Mouse (Mus musculus) c-Kit-positive CD71-positive TER-119-positive erythroid progenitor cells, embryonic 14.5 days (primary cell): ENCODE results near the gene Hmga1.

Experiments used
- DNase-seq: peaks from one replicate; pipeline ENCODE4 v3.0.0-alpha.2; 2013; ENCODE audit warnings: low spot score

The Hmga1 gene

GRCm38 (mm10) chr17:27560926-27561480 is 4.7 kb downstream of the Hmga1 start:
- DNase-seq, result no peak

GRCm38 (mm10) chr17:27561809-27562526 is 5.7 kb downstream of the Hmga1 start:
- no peak for DNase-seq

DNA sequence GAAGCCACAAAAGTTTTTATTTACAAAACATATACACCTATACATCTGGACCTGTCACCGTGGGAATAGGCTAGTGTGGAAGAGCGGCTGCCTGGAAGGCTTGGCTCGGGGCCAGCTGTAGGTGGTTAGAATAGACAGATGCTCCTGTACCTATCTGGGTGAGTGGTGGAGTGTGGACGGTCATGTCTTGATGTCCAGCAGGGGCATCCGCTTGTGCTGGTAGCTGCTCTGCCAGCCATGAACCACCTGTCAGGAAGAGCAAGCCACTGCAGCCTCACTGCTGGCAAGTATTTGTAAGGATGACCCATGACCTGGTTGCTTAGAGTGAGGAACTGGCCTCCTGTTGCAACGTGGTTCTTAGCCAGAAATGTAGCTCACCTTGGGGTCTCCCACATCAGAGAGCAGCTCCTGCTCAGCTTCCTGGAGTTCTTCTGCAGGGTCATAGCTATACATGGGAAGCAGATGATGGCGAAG is 7.5 kb downstream of the Hmga1 start:
- DNase-seq, result no peak

DNA sequence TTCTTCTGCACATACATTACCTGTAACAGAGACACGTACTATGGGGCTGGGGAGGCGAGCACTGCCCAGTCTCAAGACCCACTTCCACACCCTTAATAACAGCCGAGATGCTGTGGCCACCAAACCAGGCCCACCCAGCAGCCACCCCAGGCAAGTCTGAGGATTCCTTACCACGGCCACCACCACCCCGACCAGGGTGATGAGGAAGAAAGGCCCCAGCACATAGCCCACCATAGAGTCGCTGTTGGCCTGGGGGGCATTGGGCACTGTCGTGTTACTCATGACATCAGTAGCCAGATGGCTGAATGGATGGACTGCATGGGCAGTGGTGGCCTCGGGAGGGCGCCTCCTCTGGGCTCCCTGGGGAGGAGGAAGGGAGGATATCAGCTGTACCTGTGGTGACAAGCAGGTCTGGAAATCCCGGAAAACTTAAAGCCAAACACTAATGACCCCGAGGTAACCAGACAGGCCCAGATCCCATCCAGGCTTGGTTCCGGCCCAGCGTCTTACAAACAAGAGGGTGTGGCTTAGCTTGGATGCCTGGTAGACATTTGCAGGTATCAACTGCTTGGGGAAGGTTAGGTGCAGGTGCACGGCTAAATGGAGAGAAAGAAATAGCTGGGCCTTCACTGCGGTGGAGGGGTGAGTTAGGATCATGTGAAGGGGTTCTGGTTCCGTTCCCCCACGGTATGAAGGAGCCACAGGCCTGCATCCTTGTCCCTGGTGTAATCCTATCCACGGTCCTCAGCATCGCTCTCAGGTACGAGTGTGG is 8.3 kb downstream of the Hmga1 start:
- no peak for DNase-seq

- DNase-seq, result peak; percentile 90
Observed at GRCm38 (mm10) chr17:27565163-27565941, 9.1 kb downstream of the Hmga1 start, which contains the start of gene AI413582. TSS of gene AI413582 (minus strand) at chr17:27565756.

- DNase-seq, result no peak
Observed at GRCm38 (mm10) chr17:27565942-27566267, 9.6 kb downstream of the Hmga1 start.

- DNase-seq, result no peak
Observed at GRCm38 (mm10) chr17:27568228-27568627, 11.9 kb downstream of the Hmga1 start.

- DNase-seq, result no peak
Observed at GRCm38 (mm10) chr17:27571315-27571714, 15.0 kb downstream of the Hmga1 start.

- no peak for DNase-seq
Observed at GRCm38 (mm10) chr17:27573772-27574320, 17.5 kb downstream of the Hmga1 start.

DNA sequence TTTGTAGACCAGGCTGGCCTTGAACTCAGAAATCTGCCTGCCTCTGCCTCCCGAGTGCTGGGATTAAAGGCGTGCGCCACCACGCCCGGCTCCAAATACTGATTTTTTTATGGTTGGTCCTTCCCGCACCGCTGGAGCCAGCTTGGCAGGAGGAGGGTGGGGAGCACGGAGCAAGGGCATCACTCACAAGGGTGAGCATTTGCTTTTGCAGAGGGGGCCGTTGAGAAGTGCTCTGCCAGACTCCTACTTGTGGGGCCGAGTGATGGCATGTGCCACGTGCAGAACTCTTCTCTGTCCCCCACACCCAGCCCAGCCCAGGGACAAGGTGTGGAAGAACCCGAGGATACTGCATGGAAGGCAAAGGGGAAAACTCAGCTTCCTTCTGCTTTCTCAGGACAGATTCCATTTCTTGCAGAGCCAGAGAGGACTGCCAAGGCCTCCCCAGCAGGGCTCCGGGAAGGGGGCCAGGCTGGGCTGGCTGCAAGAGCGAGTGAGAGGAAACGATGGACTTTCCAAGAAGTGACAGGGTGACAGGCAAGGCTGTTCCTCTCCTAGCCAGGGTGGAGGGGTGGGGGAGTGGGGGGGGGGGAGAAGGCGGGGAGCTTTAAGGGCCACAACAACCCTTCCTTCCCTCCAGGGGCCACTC is 18.3 kb downstream of the Hmga1 start:
- no peak for DNase-seq

GRCm38 (mm10) chr17:27575116-27575776 is 18.9 kb downstream of the Hmga1 start:
- no peak for DNase-seq

- no peak for DNase-seq
Observed at GRCm38 (mm10) chr17:27576056-27576455, 19.8 kb downstream of the Hmga1 start.

GRCm38 (mm10) chr17:27577468-27577867 is 21.2 kb downstream of the Hmga1 start:
- DNase-seq, result no peak

DNA sequence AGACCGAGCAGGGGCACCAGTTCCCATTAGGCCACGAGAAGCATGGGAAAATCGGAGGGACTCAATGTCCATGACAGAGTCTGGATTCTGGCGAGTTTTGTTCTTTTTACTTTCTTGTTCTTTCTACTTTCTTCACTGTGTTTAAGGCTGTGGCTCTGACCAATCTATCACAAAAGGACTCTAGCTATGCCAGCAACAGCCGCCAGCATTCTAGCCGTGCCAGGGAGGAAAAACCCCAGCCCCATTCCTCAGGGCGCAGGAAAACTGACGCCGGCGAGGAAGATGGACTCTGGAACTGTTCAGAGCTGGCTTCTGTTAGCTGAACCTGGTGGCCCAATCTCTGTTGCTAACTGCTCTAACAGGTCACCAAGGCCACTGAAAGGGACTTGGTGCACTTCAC is 22.2 kb downstream of the Hmga1 start:
- DNase-seq, result no peak

DNA sequence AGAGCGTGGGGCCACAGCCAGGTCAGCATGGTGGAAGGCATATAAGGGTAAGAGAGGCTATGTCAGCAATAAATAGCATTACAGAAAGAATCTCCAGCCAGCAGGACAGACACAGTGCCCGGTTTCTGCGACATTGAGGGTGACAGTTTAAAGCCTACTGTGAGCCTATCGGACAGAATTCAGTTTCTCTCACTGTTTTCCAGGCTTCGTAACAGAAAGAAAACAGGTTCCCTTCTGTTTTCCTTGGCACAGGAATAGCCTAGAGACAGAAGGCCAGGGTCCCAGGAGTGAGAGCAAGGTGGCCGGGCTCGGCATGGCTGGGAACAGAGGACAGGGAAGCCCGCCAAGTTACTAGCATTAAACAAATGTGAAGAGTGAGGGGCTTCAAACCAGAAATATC is 23.5 kb downstream of the Hmga1 start:
- no peak for DNase-seq

GRCm38 (mm10) chr17:27580392-27581068 is 24.2 kb downstream of the Hmga1 start:
- peak; percentile 44 for DNase-seq

DNA sequence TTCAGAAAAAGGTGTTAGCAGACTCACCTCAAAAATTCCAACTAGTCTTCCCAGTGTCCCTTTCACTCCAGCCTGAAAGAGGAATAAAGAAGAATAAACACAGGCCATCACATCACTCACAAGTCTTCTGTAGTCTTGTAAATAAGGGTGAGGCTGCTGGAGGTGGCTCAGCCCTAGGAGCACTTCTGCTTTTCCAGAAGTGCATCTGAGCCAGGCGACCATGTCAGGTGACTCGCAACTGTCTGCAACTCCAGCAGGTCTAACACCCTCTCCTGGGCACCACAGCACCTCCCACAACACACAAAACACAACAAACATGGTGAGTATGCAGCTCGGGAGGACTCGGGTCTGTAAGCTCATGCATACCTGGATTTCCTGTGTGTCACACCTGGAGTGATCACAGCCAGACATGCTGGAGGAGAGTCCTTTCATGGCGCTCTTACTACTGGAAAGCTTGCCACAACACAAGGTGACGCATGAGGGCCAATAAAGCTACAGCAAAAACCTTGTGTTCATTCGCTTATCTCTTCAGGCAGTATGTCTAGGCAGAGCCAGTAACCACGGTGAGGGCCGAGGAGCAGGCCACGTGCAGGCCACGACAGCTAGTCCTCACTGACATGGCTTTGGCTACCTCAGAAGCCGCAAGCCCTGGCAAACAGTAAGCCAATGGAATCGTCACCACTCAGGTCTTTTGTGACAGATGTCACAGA is 27.0 kb downstream of the Hmga1 start:
- no peak for DNase-seq

- no peak for DNase-seq
Observed at GRCm38 (mm10) chr17:27586661-27587060, 30.4 kb downstream of the Hmga1 start.

DNA sequence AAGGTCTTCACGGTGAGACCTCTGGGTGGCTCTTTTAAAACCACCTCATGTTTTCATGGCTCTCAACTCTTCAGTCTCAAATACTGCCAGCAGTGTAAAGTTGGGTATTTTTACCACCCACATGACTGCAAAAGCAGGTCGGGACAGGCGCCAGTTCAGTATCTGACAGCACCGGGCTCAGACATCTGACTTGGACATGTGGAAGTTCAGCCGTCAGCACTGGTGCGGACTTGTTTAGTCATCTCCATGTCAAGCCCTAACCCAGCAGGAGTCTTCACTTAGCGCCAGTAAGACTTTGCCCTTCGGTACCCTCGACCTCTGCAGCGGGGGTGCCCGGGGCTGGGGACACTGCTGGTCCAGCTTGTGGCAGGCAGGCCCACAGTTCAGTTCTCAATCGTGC is 31.0 kb downstream of the Hmga1 start:
- DNase-seq, result no peak

- no peak for DNase-seq
Observed at GRCm38 (mm10) chr17:27588231-27588630, 31.9 kb downstream of the Hmga1 start.
